Mouse (Mus musculus) neural tube, embryonic 12.5 days (tissue): ENCODE measurements at regions not wholly inside any gene's neighbourhood (a gene's known extent, or its start where the extent isn't known, plus 50 kb on each side); places are given as distances from the start of the nearest gene placed in this dataset.
A peak's percentile ranks its signal among the peaks of the same experiment; 100 is the strongest.

Source experiments
- ATAC-seq: fragments of 200-750 bp; cut with Nextera tagmentation; 2 replicates; pipeline ENCODE4 v1.8.0; 2017; ENCODE audit warnings: low read depth, mild to moderate bottlenecking, moderate TSS enrichment, moderate library complexity; ENCODE audit not compliant: low FRiP score
- H3K27ac ChIP-seq: fragments of 300-500 bp; sonication (generic); 2 replicates; pipeline ENCODE4 v1.5.1; 2016
- H3K27me3 ChIP-seq: fragments of 300-500 bp; sonication (generic); replicated peaks from 2 replicates; pipeline ENCODE4 v1.6.1; 2016; ENCODE audit warnings: mild to moderate bottlenecking
- H3K36me3 ChIP-seq: fragments of 300-500 bp; sonication (generic); 2 replicates; pipeline ENCODE4 v1.6.1; 2016; ENCODE audit warnings: mild to moderate bottlenecking
- H3K4me1 ChIP-seq: fragments of 300-500 bp; sonication (generic); 2 replicates; pipeline ENCODE4 v1.6.1; 2016
- H3K4me2 ChIP-seq: fragments of 300-500 bp; sonication (generic); replicated peaks from 2 replicates; pipeline ENCODE4 v1.6.1; 2016; ENCODE audit warnings: mild to moderate bottlenecking
- H3K4me3 ChIP-seq: fragments of 300-500 bp; sonication (generic); 2 replicates; pipeline ENCODE4 v1.5.1; 2016
- H3K9ac ChIP-seq: fragments of 300-500 bp; sonication (generic); 2 replicates; pipeline ENCODE4 v1.6.1; 2016; ENCODE audit warnings: mild to moderate bottlenecking
- H3K9me3 ChIP-seq: fragments of 300-500 bp; sonication (generic); 2 replicates; pipeline ENCODE4 v1.6.1; 2016; ENCODE audit warnings: mild to moderate bottlenecking
- WGBS: fragments of 180-500 bp; shearing (Covaris S2); methylation state at CpG from one replicate; pipeline ENCODE4 v1.1.7; 2016; 5-methylcytosine and 5-hydroxymethylcytosine counted together

GRCm38 (mm10) chr10:39229233-39229632 is 65.6 kb upstream of the Ccn6 start:
- Histone ChIP-seq H3K27me3 (no peaks in the 10 kb centered on the region), H3K4me3 (no peak overlapping the region), H3K27ac (no peak overlapping the region), H3K4me1 (peaks cover 16% of the 10 kb centered on the region; the same call in 1 of the 2 replicates), H3K4me2 (no peak overlapping the region), H3K9ac (no peak overlapping the region), H3K9me3 (no peaks in the 10 kb centered on the region), H3K36me3 (no peaks in the 10 kb centered on the region)
- no peak for ATAC-seq
- WGBS: 96% methylated on average over 4 of the region's 4 CpGs

DNA sequence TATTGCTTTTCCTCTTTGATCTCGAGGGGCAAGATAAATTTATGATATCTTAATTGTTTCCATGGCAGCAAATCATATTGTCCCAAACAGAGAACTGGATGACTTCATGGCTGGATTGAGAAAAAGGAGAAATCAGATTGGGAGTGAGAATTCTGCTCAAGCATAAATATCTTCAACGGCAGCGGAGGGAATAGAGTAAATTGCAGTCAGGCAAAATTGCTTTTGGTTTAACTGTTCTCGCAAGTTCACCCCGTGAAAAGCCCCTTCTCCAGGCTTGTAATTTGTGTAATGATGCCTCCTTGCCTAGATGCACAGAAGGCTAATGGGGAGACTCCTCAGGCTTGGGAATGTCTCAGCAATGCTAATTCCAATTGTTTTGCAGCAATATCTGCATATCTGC is 64.4 kb upstream of the Ccn6 start:
- H3K9me3 ChIP-seq: no peaks in the 10 kb centered on the region
- no peak overlapping the region for H3K4me3 ChIP-seq
- no peak overlapping the region for H3K9ac ChIP-seq
- no peak overlapping the region for H3K27ac ChIP-seq
- no peaks in the 10 kb centered on the region for H3K27me3 ChIP-seq
- peaks cover 16% of the 10 kb centered on the region; the same call in 1 of the 2 replicates for H3K4me1 ChIP-seq
- peak overlapping the region; percentile 48 for H3K4me2 ChIP-seq
- 24% methylated on average over 5 of the region's 5 CpGs for WGBS
- no peak for ATAC-seq
- no peaks in the 10 kb centered on the region for H3K36me3 ChIP-seq

- peaks cover 16% of the 10 kb centered on the region; the same call in 1 of the 2 replicates for H3K4me1 ChIP-seq
- peak; percentile 93 for ATAC-seq
- H3K36me3 ChIP-seq: no peaks in the 10 kb centered on the region
- H3K4me3 ChIP-seq: no peak overlapping the region
- no peak overlapping the region for H3K9ac ChIP-seq
- H3K27ac ChIP-seq: peak overlapping the region; percentile 72
- 17% methylated on average over 13 of the region's 13 CpGs for WGBS
- peak overlapping the region; percentile 48 for H3K4me2 ChIP-seq
- no peaks in the 10 kb centered on the region for H3K9me3 ChIP-seq
- no peaks in the 10 kb centered on the region for H3K27me3 ChIP-seq
Measured at GRCm38 (mm10) chr10:39227499-39227942, 63.9 kb upstream of the Ccn6 start.

GRCm38 (mm10) chr10:39226518-39226917 is 62.9 kb upstream of the Ccn6 start:
- H3K4me2 ChIP-seq: no peak overlapping the region
- no peaks in the 10 kb centered on the region for H3K36me3 ChIP-seq
- H3K27ac ChIP-seq: no peak overlapping the region
- H3K27me3 ChIP-seq: no peaks in the 10 kb centered on the region
- 52% methylated on average over 2 of the region's 2 CpGs for WGBS
- ATAC-seq: no peak
- no peaks in the 10 kb centered on the region for H3K9me3 ChIP-seq
- H3K9ac ChIP-seq: no peak overlapping the region
- H3K4me3 ChIP-seq: no peak overlapping the region
- H3K4me1 ChIP-seq: peaks cover 16% of the 10 kb centered on the region; the same call in 1 of the 2 replicates

- H3K4me3 ChIP-seq: no peak overlapping the region
- no peak overlapping the region for H3K4me2 ChIP-seq
- no peaks in the 10 kb centered on the region for H3K36me3 ChIP-seq
- H3K4me1 ChIP-seq: peaks cover 16% of the 10 kb centered on the region; the same call in 1 of the 2 replicates
- ATAC-seq: no peak
- H3K9me3 ChIP-seq: no peaks in the 10 kb centered on the region
- H3K9ac ChIP-seq: no peak overlapping the region
- 59% methylated on average over 5 of the region's 5 CpGs for WGBS
- no peaks in the 10 kb centered on the region for H3K27me3 ChIP-seq
- no peak overlapping the region for H3K27ac ChIP-seq
Measured at GRCm38 (mm10) chr10:39224449-39225094, 61.0 kb upstream of the Ccn6 start.

GRCm38 (mm10) chr10:39221028-39221427 is 57.4 kb upstream of the Ccn6 start:
- Histone ChIP-seq H3K9me3 (peaks cover 7% of the 10 kb centered on the region; the same call in 1 of the 2 replicates), H3K27ac (no peak overlapping the region), H3K4me1 (no peaks in the 10 kb centered on the region), H3K27me3 (no peaks in the 10 kb centered on the region), H3K4me2 (no peak overlapping the region), H3K36me3 (no peaks in the 10 kb centered on the region), H3K4me3 (no peak overlapping the region), H3K9ac (no peak overlapping the region)
- WGBS: 97% methylated on average over 2 of the region's 2 CpGs
- no peak for ATAC-seq

DNA sequence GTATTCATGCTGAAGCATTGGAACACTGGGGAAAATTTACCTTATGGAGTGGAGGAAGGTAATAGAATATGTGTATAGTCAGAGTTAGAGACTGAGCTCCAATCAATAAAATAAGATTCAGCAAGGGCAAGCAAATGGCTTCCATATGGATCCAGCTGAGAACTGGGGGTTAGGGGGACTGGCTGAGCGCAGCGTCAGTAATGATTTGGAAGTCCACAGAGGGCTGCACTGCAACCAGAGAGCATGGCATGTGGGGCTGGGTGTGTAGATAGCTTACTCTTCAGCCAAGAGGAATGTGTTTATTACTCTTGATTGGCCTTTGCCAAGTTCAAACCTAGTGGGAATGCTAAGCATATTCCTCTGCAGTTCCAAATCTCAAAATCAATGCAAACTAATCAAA is 55.8 kb upstream of the Ccn6 start:
- H3K4me3 ChIP-seq: no peak overlapping the region
- no peaks in the 10 kb centered on the region for H3K4me1 ChIP-seq
- no peak for ATAC-seq
- H3K36me3 ChIP-seq: no peaks in the 10 kb centered on the region
- WGBS: 79% methylated on average over 2 of the region's 2 CpGs
- H3K27ac ChIP-seq: no peak overlapping the region
- peaks cover 7% of the 10 kb centered on the region; the same call in 1 of the 2 replicates for H3K9me3 ChIP-seq
- H3K9ac ChIP-seq: no peak overlapping the region
- H3K4me2 ChIP-seq: no peak overlapping the region
- no peaks in the 10 kb centered on the region for H3K27me3 ChIP-seq

- H3K4me3 ChIP-seq: no peak overlapping the region
- no peak for ATAC-seq
- no peak overlapping the region for H3K27ac ChIP-seq
- H3K4me1 ChIP-seq: no peaks in the 10 kb centered on the region
- H3K27me3 ChIP-seq: no peaks in the 10 kb centered on the region
- no peak overlapping the region for H3K9ac ChIP-seq
- no peaks in the 10 kb centered on the region for H3K36me3 ChIP-seq
- 87% methylated on average over 5 of the region's 5 CpGs for WGBS
- H3K4me2 ChIP-seq: no peak overlapping the region
- peaks cover 7% of the 10 kb centered on the region; the same call in 1 of the 2 replicates for H3K9me3 ChIP-seq
Measured at GRCm38 (mm10) chr10:39218151-39218550, 54.6 kb upstream of the Ccn6 start.

- Histone ChIP-seq H3K4me3 (no peak overlapping the region), H3K4me2 (no peak overlapping the region), H3K27me3 (no peaks in the 10 kb centered on the region), H3K4me1 (no peaks in the 10 kb centered on the region), H3K36me3 (no peaks in the 10 kb centered on the region), H3K9me3 (peaks cover 7% of the 10 kb centered on the region; the same call in 1 of the 2 replicates), H3K27ac (no peak overlapping the region), H3K9ac (no peak overlapping the region)
- whole genome bisulfite sequencing: 79% methylated on average over 14 of the region's 14 CpGs
- no peak for ATAC-seq
Measured at GRCm38 (mm10) chr10:39216142-39216904, 52.7 kb upstream of the Ccn6 start.

- peaks cover 7% of the 10 kb centered on the region for H3K9me3 ChIP-seq
- H3K27ac ChIP-seq: no peak overlapping the region
- no peaks in the 10 kb centered on the region for H3K27me3 ChIP-seq
- no peak overlapping the region for H3K9ac ChIP-seq
- H3K36me3 ChIP-seq: no peaks in the 10 kb centered on the region
- peaks cover 3% of the 10 kb centered on the region for H3K4me1 ChIP-seq
- no peak overlapping the region for H3K4me3 ChIP-seq
- ATAC-seq: no peak
- H3K4me2 ChIP-seq: no peak overlapping the region
- 87% methylated on average over 4 of the region's 4 CpGs for WGBS
Measured at GRCm38 (mm10) chr10:39214563-39214962, 51.0 kb upstream of the Ccn6 start.
